Mouse (Mus musculus) heart, postnatal 0 days (tissue): ENCODE measurements around the gene Kcp. TPM values are rescaled to one million over a fixed set of nuclear protein-coding genes. Genes with fewer than 3 reads are reported as not detected.

ENCODE experiments used
- ATAC-seq: fragments of 200-750 bp; cut with Nextera tagmentation; 2 replicates; pipeline ENCODE4 v1.8.0; 2017; ENCODE audit warnings: low read depth, moderate number of reproducible peaks, moderate library complexity; ENCODE audit not compliant: insufficient read depth
- DNase-seq: peaks from one replicate; pipeline ENCODE4 v3.0.0-alpha.2; 2016; ENCODE audit warnings: low spot score
- H3K27ac ChIP-seq: fragments of 300-500 bp; sonication (generic); 2 replicates; pipeline ENCODE4 v1.5.1; 2014; ENCODE audit warnings: low read depth, mild to moderate bottlenecking
- H3K27me3 ChIP-seq: fragments of 300-500 bp; sonication (generic); 2 replicates; pipeline ENCODE4 v1.6.1; 2014; ENCODE audit warnings: low read length, mixed read lengths; ENCODE audit not compliant: control insufficient read depth, insufficient read depth
- H3K36me3 ChIP-seq: fragments of 300-500 bp; sonication (generic); replicated peaks from 2 replicates; pipeline ENCODE4 v1.6.1; 2014; ENCODE audit warnings: low read length, mixed read lengths; ENCODE audit not compliant: control insufficient read depth, insufficient read depth
- H3K4me1 ChIP-seq: fragments of 300-500 bp; sonication (generic); 2 replicates; pipeline ENCODE4 v1.6.1; 2014; ENCODE audit warnings: antibody characterized with exemption; ENCODE audit not compliant: control insufficient read depth, insufficient read depth
- H3K4me2 ChIP-seq: fragments of 300-500 bp; sonication (generic); 2 replicates; pipeline ENCODE4 v1.6.1; 2014; ENCODE audit warnings: low read depth, mild to moderate bottlenecking, low read length, moderate library complexity
- H3K4me3 ChIP-seq: fragments of 300-500 bp; sonication (generic); 2 replicates; pipeline ENCODE4 v1.5.1; 2014; ENCODE audit warnings: low read depth, low read length
- H3K9ac ChIP-seq: fragments of 300-500 bp; sonication (generic); replicated peaks from 2 replicates; pipeline ENCODE4 v1.6.1; 2014; ENCODE audit warnings: low read depth, low read length, mixed read lengths
- H3K9me3 ChIP-seq: fragments of 300-500 bp; sonication (generic); replicated peaks from 2 replicates; pipeline ENCODE4 v1.6.1; 2016; ENCODE audit warnings: low read length; ENCODE audit not compliant: control insufficient read depth
- CTCF ChIP-seq: IDR thresholded peaks from 2 replicates; pipeline ENCODE4 v1.5.1; 2016; ENCODE audit warnings: antibody characterized with exemption, control low read depth, low read depth
- EP300 ChIP-seq: IDR thresholded peaks from 2 replicates; pipeline ENCODE4 v1.6.1; 2016; ENCODE audit warnings: antibody characterized with exemption, low read depth
- WGBS: fragments of 180-500 bp; shearing (Covaris S2); extraction: QIAGEN DNeasy Blood & Tissue Kit; methylation state at CpG from one replicate; pipeline ENCODE4 v1.1.7; 2014; 5-methylcytosine and 5-hydroxymethylcytosine counted together
- polyA plus RNA-seq: library from polyadenylated mRNA; unstranded; fragments of >200 nt; fragmentation: Nextera tagmentation; extraction: Ambion mirVana; gene quantifications from 2 replicates; pipeline ENCODE4 v1.2.1, GENCODE M21; 2015
- total RNA-seq: library from RNA; depleted of rRNA; stranded (reverse); fragments of >200 nt; gene quantifications from 2 replicates; pipeline ENCODE4 v1.2.3, GENCODE M21; 2014; ENCODE audit warnings: low replicate concordance; rRNA removed

Kcp gene
- total RNA-seq (6.2 and 17.9 TPM in 2 replicates), polyA plus RNA-seq (4.2 and 4.7 TPM in 2 replicates)

- H3K27ac ChIP-seq: no peak within 1 kb of the TSS
- TF ChIP-seq EP300: no peak
- no peak for TF ChIP-seq CTCF
- H3K36me3 ChIP-seq: no peaks in the 10 kb centered on the region
- peaks cover 18% of the 10 kb centered on the region; the same call in 1 of the 2 replicates for H3K4me1 ChIP-seq
- peak within 1 kb of the TSS; percentile 58 for H3K9ac ChIP-seq
- DNase-seq (no peak), ATAC-seq (peak; percentile 42)
- H3K9me3 ChIP-seq: no peaks in the 10 kb centered on the region
- H3K27me3 ChIP-seq: peaks cover 17% of the 10 kb centered on the region
- WGBS: 3% methylated on average over 37 of the region's 47 CpGs
- peak within 1 kb of the TSS; percentile 80 for H3K4me2 ChIP-seq
- peak within 1 kb of the TSS; percentile 55 for H3K4me3 ChIP-seq
These were observed at the start of gene Kcp for GRCm38 (mm10) chr6:29507447-29508309. TSS of gene Kcp (minus strand) at chr6:29507952.

- Histone ChIP-seq H3K9me3 (no peaks in the 10 kb centered on the region), H3K4me3 (no peak overlapping the region), H3K27ac (no peak overlapping the region), H3K9ac (no peak overlapping the region), H3K4me1 (no peaks in the 10 kb centered on the region), H3K36me3 (peaks cover 86% of the 10 kb centered on the region), H3K27me3 (no peaks in the 10 kb centered on the region), H3K4me2 (no peak overlapping the region)
- ATAC-seq (no peak), DNase-seq (no peak)
- TF ChIP-seq EP300 (no peak), CTCF (no peak)
- WGBS: 91% methylated on average over 2 of the region's 2 CpGs
These were observed 49.4 kb upstream of the Kcp start for GRCm38 (mm10) chr6:29557112-29557511.

- Histone ChIP-seq H3K27me3 (no peaks in the 10 kb centered on the region), H3K36me3 (peaks cover 82% of the 10 kb centered on the region), H3K9me3 (no peaks in the 10 kb centered on the region), H3K4me1 (no peaks in the 10 kb centered on the region), H3K27ac (no peak overlapping the region), H3K4me2 (no peak overlapping the region), H3K4me3 (no peak overlapping the region), H3K9ac (no peak overlapping the region)
- TF ChIP-seq CTCF (no peak), EP300 (no peak)
- DNase-seq (no peak), ATAC-seq (no peak)
- whole genome bisulfite sequencing: 97% methylated on average over 2 of the region's 2 CpGs
These were observed 44.8 kb upstream of the Kcp start for GRCm38 (mm10) chr6:29552526-29552925.

- no peaks in the 10 kb centered on the region for H3K4me1 ChIP-seq
- ATAC-seq: no peak
- no peak overlapping the region for H3K4me2 ChIP-seq
- no peak overlapping the region for H3K9ac ChIP-seq
- H3K27me3 ChIP-seq: no peaks in the 10 kb centered on the region
- no peak overlapping the region for H3K4me3 ChIP-seq
- H3K27ac ChIP-seq: no peak overlapping the region
- TF ChIP-seq CTCF (no peak), EP300 (no peak)
- peaks cover 75% of the 10 kb centered on the region for H3K36me3 ChIP-seq
- DNase-seq: no peak
- 86% methylated on average over 1 of the region's 1 CpGs for WGBS
- 0 out of 2 replicates have a peak, but pooled peaks cover 5% of the 10 kb centered on the region for H3K9me3 ChIP-seq
These were observed 40.3 kb upstream of the Kcp start for GRCm38 (mm10) chr6:29548086-29548485.

GRCm38 (mm10) chr6:29547582-29547981 lies 39.8 kb upstream of the Kcp start:
- Histone ChIP-seq H3K4me2 (no peak overlapping the region), H3K27me3 (no peaks in the 10 kb centered on the region), H3K27ac (no peak overlapping the region), H3K4me1 (no peaks in the 10 kb centered on the region), H3K9me3 (0 out of 2 replicates have a peak, but pooled peaks cover 5% of the 10 kb centered on the region), H3K9ac (no peak overlapping the region), H3K4me3 (no peak overlapping the region), H3K36me3 (peaks cover 75% of the 10 kb centered on the region)
- TF ChIP-seq EP300 (no peak), CTCF (no peak)
- ATAC-seq: no peak
- DNase-seq: no peak
